Mouse (Mus musculus) bone marrow macrophage, adult 2 months (primary cell): ENCODE results near the gene Foxb1.

Experiments
- CTCF ChIP-seq: IDR thresholded peaks from 2 replicates; pipeline ENCODE4 v1.5.1; 2012; ENCODE audit warnings: low read depth, mild to moderate bottlenecking, low read length, moderate library complexity
- POLR2A ChIP-seq: IDR thresholded peaks from 2 replicates; pipeline ENCODE4 v1.6.1; 2012; ENCODE audit warnings: mild to moderate bottlenecking, low read depth, low read length, borderline replicate concordance

DNA sequence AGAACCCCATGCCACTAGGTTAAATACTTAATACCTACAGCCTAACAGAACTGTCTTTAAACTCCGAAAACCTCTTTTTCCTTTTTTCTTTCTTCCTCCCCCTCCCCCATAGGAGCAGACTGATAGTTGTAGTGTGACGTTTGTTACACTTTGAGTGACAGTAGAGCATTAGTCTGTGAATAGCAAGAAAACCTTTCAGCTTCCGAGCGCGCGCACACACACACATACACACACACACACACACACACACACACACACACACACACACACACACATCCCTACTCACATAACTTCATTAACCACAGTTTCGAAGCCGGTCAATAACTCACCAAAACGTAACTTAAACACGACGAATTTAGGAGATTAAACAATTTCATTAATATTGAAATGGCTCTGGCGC lies 1.5 kb upstream of the Foxb1 start:
- TF ChIP-seq CTCF, result no peak
- TF ChIP-seq POLR2A, result no peak
